Mouse (Mus musculus) intestine, embryonic 14.5 days (tissue): ENCODE measurements at regions not wholly inside any gene's neighbourhood (a gene's known extent, or its start where the extent isn't known, plus 50 kb on each side); places are given as distances from the start of the nearest gene placed in this dataset.
A peak's percentile ranks its signal among the peaks of the same experiment; 100 is the strongest.
"Not testable (repeated sequence)": the region's sequence is repeated elsewhere in the genome, so short reads cannot be mapped to it uniquely, and the experiment has no call there.

Experiments used
- ATAC-seq: fragments of 200-750 bp; cut with Nextera tagmentation; replicated peaks from 2 replicates; pipeline ENCODE4 v1.8.0; 2017; ENCODE audit warnings: low read depth, moderate number of reproducible peaks, moderate TSS enrichment, moderate library complexity; ENCODE audit not compliant: low FRiP score, low TSS enrichment
- DNase-seq: peaks from one replicate; pipeline ENCODE4 v3.0.0-alpha.2; 2018; ENCODE audit warnings: low spot score
- H3K27ac ChIP-seq: fragments of 300-500 bp; sonication (generic); 2 replicates; pipeline ENCODE4 v1.5.1; 2014; ENCODE audit warnings: low read depth, mild to moderate bottlenecking, control low read depth
- H3K27me3 ChIP-seq: fragments of 300-500 bp; sonication (generic); replicated peaks from 2 replicates; pipeline ENCODE4 v1.6.1; 2014; ENCODE audit warnings: low read length, control low read depth; ENCODE audit not compliant: control insufficient read depth, insufficient read depth
- H3K36me3 ChIP-seq: fragments of 300-500 bp; sonication (generic); 2 replicates; pipeline ENCODE4 v1.6.1; 2014; ENCODE audit warnings: low read length, control low read depth; ENCODE audit not compliant: control insufficient read depth, insufficient read depth
- H3K4me1 ChIP-seq: fragments of 300-500 bp; sonication (generic); replicated peaks from 2 replicates; pipeline ENCODE4 v1.6.1; 2014; ENCODE audit warnings: low read length, control low read depth, mixed read lengths; ENCODE audit not compliant: control insufficient read depth, insufficient read depth
- H3K4me2 ChIP-seq: fragments of 300-500 bp; sonication (generic); 2 replicates; pipeline ENCODE4 v1.6.1; 2014; ENCODE audit warnings: low read length
- H3K4me3 ChIP-seq: fragments of 300-500 bp; sonication (generic); 2 replicates; pipeline ENCODE4 v1.5.1; 2014; ENCODE audit warnings: low read depth, low read length, control low read depth, mixed read lengths
- H3K9ac ChIP-seq: fragments of 300-500 bp; sonication (generic); 2 replicates; pipeline ENCODE4 v1.6.1; 2014; ENCODE audit warnings: mild to moderate bottlenecking, low read length
- H3K9me3 ChIP-seq: fragments of 300-500 bp; sonication (generic); 2 replicates; pipeline ENCODE4 v1.6.1; 2016; ENCODE audit warnings: low read length, control low read depth; ENCODE audit not compliant: control insufficient read depth
- WGBS: fragments of 180-500 bp; shearing (Covaris S2); extraction: QIAGEN DNeasy Blood & Tissue Kit; methylation state at CpG from one replicate; pipeline ENCODE4 v1.1.7; 2014; 5-methylcytosine and 5-hydroxymethylcytosine counted together

DNA sequence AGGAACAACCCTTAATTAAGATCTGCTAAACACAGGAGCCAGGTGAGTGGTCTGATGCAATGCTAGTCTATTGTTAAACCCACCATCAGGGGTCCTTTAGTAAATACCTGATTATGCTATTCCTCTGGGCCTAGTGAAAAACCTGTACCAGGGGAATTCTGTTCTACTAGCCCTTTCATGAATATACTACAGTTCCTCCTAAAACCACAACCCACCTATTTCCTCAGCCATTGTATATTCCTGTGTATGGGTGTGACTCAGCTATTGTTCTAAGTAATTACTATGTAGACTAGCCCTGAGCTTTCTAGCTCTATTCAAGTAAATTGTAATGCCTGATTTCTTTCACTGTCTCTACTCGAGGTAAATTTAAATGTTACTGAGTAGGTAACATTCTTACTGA, 57.0 kb upstream of the Egfem1 start:
- H3K36me3 ChIP-seq, H3K27ac ChIP-seq, DNase-seq, H3K4me2 ChIP-seq, H3K9me3 ChIP-seq, H3K9ac ChIP-seq, H3K4me3 ChIP-seq, H3K27me3 ChIP-seq, H3K4me1 ChIP-seq, ATAC-seq: not testable (repeated sequence)
- 52% methylated on average over 1 of the region's 1 CpGs for WGBS

DNA sequence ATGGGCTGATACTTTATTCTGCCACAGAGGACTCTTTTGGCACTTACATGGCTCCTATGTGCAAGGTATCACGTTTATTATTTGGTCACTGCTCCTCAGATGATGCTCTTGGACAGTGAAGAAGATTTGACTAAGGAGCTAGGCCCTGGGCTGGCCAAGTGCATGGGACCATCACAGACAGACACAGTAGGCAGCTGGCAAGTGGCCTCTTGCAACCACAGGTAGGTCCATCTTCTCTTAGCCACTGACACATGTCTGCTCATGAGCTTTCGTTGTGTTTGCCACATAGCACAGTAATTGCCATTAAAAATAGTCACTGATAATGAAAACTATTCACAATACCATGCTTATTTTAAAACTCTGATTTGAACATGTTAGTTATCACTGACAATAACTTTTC, 54.1 kb upstream of the Egfem1 start:
- Histone ChIP-seq H3K4me1 (no peaks in the 10 kb centered on the region), H3K9me3 (no peaks in the 10 kb centered on the region), H3K36me3 (no peaks in the 10 kb centered on the region), H3K4me2 (no peak overlapping the region), H3K4me3 (no peak overlapping the region), H3K27me3 (no peaks in the 10 kb centered on the region), H3K27ac (no peak overlapping the region), H3K9ac (no peak overlapping the region)
- ATAC-seq: no peak
- 83% methylated on average over 2 of the region's 2 CpGs for WGBS
- DNase-seq: no peak

DNA sequence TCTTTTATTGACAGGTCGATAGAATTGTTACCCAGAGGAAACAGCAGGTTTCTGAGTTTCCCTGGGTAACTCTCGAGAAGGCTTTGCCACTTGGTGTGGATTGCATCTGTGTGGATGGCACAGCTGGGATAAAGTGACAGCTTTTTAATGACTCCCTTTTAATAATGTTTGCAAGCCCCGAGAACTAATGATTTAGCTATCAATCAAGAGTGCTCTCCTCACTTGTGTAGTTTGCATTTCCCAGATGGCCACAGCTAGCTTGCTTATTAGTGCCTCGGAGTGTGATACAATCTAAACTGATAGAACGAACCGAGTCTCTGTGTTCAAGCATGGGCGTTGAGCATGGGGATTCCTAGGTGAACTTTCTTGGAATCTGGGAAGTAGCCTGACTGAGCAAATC, 51.0 kb upstream of the Egfem1 start:
- Histone ChIP-seq H3K36me3 (no peaks in the 10 kb centered on the region), H3K27me3 (no peaks in the 10 kb centered on the region), H3K4me2 (no peak overlapping the region), H3K4me1 (no peaks in the 10 kb centered on the region), H3K4me3 (no peak overlapping the region), H3K9me3 (no peaks in the 10 kb centered on the region), H3K9ac (no peak overlapping the region), H3K27ac (no peak overlapping the region)
- 66% methylated on average over 7 of the region's 7 CpGs for WGBS
- no peak for ATAC-seq
- no peak for DNase-seq

DNA sequence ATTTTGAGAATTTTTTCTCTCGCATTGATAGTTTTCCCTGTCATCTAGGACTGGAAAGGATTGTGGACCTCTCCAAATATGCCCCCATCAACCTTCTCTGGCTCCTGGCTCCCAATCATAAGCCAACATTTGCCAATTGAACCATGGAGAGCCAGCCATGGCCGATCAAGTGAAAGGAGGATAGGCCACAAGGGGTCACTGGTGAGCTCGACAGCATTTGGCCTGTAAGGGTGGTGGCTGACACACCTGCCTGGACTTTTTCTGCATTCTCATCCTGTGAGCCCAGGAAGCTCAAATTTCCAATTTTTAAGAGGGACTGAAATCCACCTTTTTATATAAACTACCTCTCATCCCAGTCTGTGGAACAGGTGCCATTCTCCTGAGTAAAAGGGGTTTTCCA, 50.0 kb upstream of the Egfem1 start:
- no peak overlapping the region for H3K9ac ChIP-seq
- H3K27ac ChIP-seq: no peak overlapping the region
- no peaks in the 10 kb centered on the region for H3K4me1 ChIP-seq
- ATAC-seq (no peak), DNase-seq (peak; percentile 63)
- H3K27me3 ChIP-seq: no peaks in the 10 kb centered on the region
- no peak overlapping the region for H3K4me2 ChIP-seq
- H3K9me3 ChIP-seq: no peaks in the 10 kb centered on the region
- H3K4me3 ChIP-seq: no peak overlapping the region
- no peaks in the 10 kb centered on the region for H3K36me3 ChIP-seq
- 48% methylated on average over 3 of the region's 3 CpGs for WGBS
